Mouse (Mus musculus) erythroblast, embryonic 14.5 days (primary cell): ENCODE measurements around the gene Cdh9.

Source experiments
- GATA1 ChIP-seq: IDR thresholded peaks from 2 replicates; pipeline ENCODE4 v1.6.1; 2012; ENCODE audit warnings: low read length, inconsistent platforms, mixed read lengths
- TAL1 ChIP-seq: IDR thresholded peaks from 3 replicates; pipeline ENCODE4 v1.6.1; 2012; ENCODE audit warnings: low read length, inconsistent platforms, mixed read lengths

GRCm38 (mm10) chr15:16834761-16835160 lies 106.2 kb downstream of the Cdh9 start:
- no peak for TF ChIP-seq GATA1
- TF ChIP-seq TAL1, result no peak
